Mouse (Mus musculus): ENCODE measurements around the gene 2700081O15Rik.

GRCm38 (mm10) chr19:7381906-7382247 is 35.5 kb upstream of the 2700081O15Rik start:
- TF ChIP-seq POLR2A (IDR thresholded peaks at IDR 0.05; ENCODE audit: insufficient read depth, low read depth, low read length) (no peak), EP300 (IDR thresholded peaks at IDR 0.05; ENCODE audit: insufficient read depth, low read depth, low read length) (no peak)
